Mouse (Mus musculus) E14TG2a.4 (cell line): Measurements from ENCODE around the gene Olfr1066.
"Not testable (repeated sequence)": the region's sequence is repeated elsewhere in the genome, so short reads cannot be mapped to it uniquely, and the experiment has no call there.

Experiments used
- H3K27me3 ChIP-seq: 2 replicates; pipeline ENCODE4 v1.6.1; 2014; ENCODE audit warnings: low read length, control low read depth; ENCODE audit not compliant: insufficient read depth
- H3K36me3 ChIP-seq: 2 replicates; pipeline ENCODE4 v1.6.1; 2014; ENCODE audit warnings: low read length, control low read depth; ENCODE audit not compliant: insufficient read depth
- H3K4me1 ChIP-seq: replicated peaks from 2 replicates; pipeline ENCODE4 v1.6.1; 2014; ENCODE audit warnings: low read depth, low read length, control low read depth
- H3K4me3 ChIP-seq: replicated peaks from 2 replicates; pipeline ENCODE4 v1.5.1; 2014; ENCODE audit warnings: mild to moderate bottlenecking, low read length
- H3K9me3 ChIP-seq: 2 replicates; pipeline ENCODE4 v1.6.1; 2014; ENCODE audit warnings: low read length, control low read depth
- CTCF ChIP-seq: conservative IDR thresholded peaks from 2 replicates; pipeline ENCODE4 v1.5.1; 2014; ENCODE audit warnings: low read length
- NANOG ChIP-seq: IDR thresholded peaks from 2 replicates; pipeline ENCODE4 v1.6.1; 2014; ENCODE audit warnings: borderline replicate concordance, low read length, mixed read lengths
- POU5F1 ChIP-seq: IDR thresholded peaks from 2 replicates; pipeline ENCODE4 v1.6.1; 2014; ENCODE audit warnings: low read length, borderline replicate concordance

Gene Olfr1066

DNA sequence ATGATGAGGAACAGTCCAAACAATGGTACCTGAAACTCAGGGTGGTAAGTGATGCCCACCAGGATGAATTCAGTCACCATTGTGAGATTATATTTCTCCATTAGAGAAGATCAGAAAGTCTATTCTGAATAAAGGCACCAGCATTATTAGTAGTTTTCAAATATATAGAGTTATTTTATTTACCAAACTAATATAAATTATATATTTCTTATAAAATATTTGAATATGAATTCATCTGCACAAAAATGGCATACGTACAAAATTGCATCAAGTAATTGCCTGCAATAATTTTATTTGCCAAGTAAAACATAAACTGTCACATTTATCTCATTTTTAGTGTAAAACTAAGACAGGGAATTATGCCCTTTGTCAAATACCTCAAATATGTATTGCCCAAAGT is at the start of gene Olfr1066:
Gene Olfr1066 (minus strand): TSS at position 101 of the 400 bp plus-strand sequence.
- no peak within 1 kb of the TSS for H3K4me3 ChIP-seq
- no peak for TF ChIP-seq POU5F1
- TF ChIP-seq CTCF, result no peak
- no peak for TF ChIP-seq NANOG
- no peaks in the 10 kb centered on the region for H3K27me3 ChIP-seq
- no peaks in the 10 kb centered on the region for H3K9me3 ChIP-seq
- no peaks in the 10 kb centered on the region for H3K4me1 ChIP-seq
- no peaks in the 10 kb centered on the region for H3K36me3 ChIP-seq

DNA sequence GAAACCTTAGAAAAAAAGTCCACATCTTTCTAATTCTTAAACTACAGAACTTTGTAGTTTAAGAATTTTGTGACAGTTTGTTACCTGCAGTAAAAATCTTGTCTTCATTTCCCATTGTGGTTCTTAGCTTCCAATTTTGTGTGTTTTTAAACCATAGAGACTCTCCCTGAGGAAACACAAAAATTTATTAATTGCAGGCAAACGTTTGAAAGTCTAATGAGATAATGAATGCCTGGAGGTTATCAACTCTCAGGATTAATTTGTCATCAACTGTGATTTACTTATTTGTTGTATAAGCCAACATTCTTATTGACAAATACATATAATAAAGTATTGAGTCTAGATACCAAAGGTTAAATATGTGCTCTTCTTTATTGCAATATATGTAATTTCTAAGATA is 31.2 kb upstream of the Olfr1066 start, which contains the start of gene Olfr228:
Gene Olfr228 (minus strand): TSS at position 101 of the 400 bp plus-strand sequence.
- Histone ChIP-seq H3K4me3 (no peak within 1 kb of the TSS), H3K4me1 (no peaks in the 10 kb centered on the region), H3K36me3 (no peaks in the 10 kb centered on the region), H3K27me3 (no peaks in the 10 kb centered on the region), H3K9me3 (no peaks in the 10 kb centered on the region)
- TF ChIP-seq CTCF, result no peak
- TF ChIP-seq POU5F1, result no peak
- TF ChIP-seq NANOG, result no peak

DNA sequence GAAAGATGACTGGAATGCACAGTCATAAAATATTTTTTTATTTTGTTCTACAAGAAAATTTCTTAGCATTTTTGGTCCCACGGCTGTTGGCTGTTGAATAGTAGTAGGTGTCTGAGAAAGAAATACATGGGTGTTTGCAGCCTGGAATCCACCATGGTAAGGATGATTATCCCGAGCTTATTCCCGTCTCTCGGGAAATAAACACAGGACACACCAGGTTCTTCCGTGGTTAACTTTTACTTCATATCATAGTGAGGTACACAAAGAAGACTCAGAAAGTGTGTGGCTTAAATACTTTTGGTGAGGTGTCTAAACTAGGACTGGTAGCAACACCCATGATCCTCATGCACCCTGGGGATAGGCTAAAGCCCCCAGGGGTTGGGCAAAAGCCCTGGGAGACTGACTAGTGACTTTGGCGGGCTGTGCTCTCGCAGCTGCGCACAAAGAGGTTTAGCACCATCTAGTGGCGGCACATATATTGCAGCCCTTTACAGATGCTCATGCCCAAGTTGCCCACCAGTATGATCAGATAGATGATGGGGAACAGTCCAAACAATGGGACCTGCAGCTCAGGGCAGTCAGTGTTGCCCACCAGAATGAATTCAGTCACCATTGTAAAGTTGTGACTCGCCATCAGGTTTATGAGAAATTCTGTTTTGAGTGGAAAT is 8.5 kb upstream of the Olfr1066 start:
- H3K4me3 ChIP-seq, result no peak overlapping the region
- no peaks in the 10 kb centered on the region for H3K36me3 ChIP-seq
- H3K27me3 ChIP-seq, result no peaks in the 10 kb centered on the region
- no peaks in the 10 kb centered on the region for H3K4me1 ChIP-seq
- TF ChIP-seq NANOG (no peak), POU5F1 (no peak), CTCF (peak; percentile 66)
- H3K9me3 ChIP-seq, result no peaks in the 10 kb centered on the region

DNA sequence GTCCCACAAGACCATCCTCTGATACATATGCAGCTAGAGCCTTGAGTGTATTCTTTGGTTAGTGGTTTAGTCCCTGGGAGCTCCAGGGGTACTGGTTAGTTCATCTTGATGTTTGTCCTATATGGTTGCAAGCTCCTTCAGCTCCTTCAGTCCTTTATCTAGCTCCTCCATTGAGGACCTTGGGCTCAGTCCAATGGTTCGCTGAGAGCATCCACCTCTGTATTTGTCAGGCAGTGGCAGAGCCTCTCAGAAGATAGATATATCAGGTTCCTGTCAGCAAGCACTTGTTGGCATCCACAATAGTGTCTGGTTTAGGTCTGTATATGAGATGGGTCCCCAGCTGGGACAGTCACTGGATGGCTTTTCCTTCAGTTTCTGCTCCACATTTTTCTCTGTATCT is 4.4 kb upstream of the Olfr1066 start:
- Histone ChIP-seq H3K36me3 (no peaks in the 10 kb centered on the region), H3K27me3 (no peaks in the 10 kb centered on the region), H3K4me3 (no peak overlapping the region), H3K9me3 (no peaks in the 10 kb centered on the region), H3K4me1 (no peaks in the 10 kb centered on the region)
- TF ChIP-seq POU5F1 (no peak), NANOG (no peak), CTCF (no peak)

GRCm38 (mm10) chr2:86450491-86450890 is 5.6 kb downstream of the Olfr1066 start, which contains the start of gene Olfr1065:
Olfr1065 (minus strand) TSS chr2:86450591.
- H3K4me1 ChIP-seq, H3K4me3 ChIP-seq, H3K9me3 ChIP-seq, H3K27me3 ChIP-seq, H3K36me3 ChIP-seq: not testable (repeated sequence)

DNA sequence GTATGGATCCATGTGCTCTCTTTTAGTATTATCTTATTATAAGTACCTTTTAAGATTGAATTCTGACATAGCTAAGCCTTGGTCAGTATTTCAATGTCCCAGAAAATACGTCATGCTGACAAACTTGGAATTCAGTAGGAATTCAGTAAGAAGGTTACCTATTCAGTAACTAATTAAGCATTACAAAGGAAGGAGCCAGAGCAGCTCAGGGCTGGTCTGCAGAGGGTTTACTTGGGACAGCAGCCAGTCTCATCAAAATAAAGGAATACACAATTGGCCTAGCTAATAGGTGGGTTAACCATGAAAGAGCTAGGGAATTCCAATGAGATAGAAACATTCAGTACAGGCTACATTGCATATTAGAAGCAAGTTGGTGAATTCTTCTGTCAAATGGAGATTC is 14.0 kb downstream of the Olfr1066 start:
- H3K27me3 ChIP-seq, H3K9me3 ChIP-seq, H3K36me3 ChIP-seq, H3K4me3 ChIP-seq, H3K4me1 ChIP-seq: not testable (repeated sequence)

- H3K4me1 ChIP-seq, H3K9me3 ChIP-seq, H3K36me3 ChIP-seq, H3K27me3 ChIP-seq, H3K4me3 ChIP-seq: not testable (repeated sequence)
These were observed 27.6 kb downstream of the Olfr1066 start for GRCm38 (mm10) chr2:86428511-86428910.

DNA sequence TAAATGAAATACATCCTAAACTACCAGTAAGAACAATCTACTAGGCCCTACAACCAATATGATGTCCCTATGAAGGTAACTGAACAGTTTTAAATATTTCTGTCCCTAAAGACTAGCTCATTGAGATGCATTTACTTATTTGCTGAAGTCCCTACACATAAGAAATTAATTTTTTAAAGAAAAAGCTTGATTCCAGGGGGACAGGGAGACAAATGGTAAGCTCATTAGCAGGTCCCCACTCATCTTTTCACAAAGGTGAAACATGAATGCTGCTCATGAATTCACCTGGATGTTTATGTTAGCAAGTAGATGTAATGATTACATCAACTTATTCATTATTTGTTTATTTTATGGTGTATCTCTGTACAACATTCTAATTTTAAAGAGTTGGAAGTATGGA is 29.4 kb downstream of the Olfr1066 start, which contains the start of gene Olfr1062:
Gene Olfr1062 (minus strand): TSS at position 101 of the 400 bp plus-strand sequence.
- not testable (repeated sequence) for H3K4me1 ChIP-seq, H3K4me3 ChIP-seq, H3K36me3 ChIP-seq, H3K9me3 ChIP-seq, H3K27me3 ChIP-seq

DNA sequence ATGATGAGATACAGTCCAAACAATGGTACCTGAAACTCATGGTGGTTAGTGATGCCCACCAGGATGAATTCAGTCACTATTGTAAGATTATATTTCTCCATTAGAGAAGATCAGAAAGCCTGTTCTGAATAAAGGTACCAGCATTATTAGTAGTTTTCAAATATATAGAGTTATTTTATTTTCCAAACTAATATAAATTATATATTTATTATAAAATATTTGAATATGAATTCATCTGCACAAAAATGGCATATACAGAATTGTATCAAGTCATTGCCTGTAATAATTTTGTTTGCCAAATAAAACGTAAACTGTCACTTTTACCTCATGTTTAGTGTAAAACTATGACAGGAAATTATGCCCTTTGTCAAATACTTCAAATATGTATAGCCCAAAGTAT is 42.1 kb downstream of the Olfr1066 start, which contains the start of gene Olfr1061:
Gene Olfr1061 (minus strand): TSS at position 101 of the 400 bp plus-strand sequence.
- Histone ChIP-seq H3K36me3 (no peaks in the 10 kb centered on the region), H3K4me1 (no peaks in the 10 kb centered on the region), H3K27me3 (no peaks in the 10 kb centered on the region), H3K4me3 (no peak within 1 kb of the TSS), H3K9me3 (no peaks in the 10 kb centered on the region)
- TF ChIP-seq NANOG, result no peak
